Mouse (Mus musculus): ENCODE measurements around the gene Rap2b. TPM values are rescaled to one million over a fixed set of nuclear protein-coding genes. Genes with fewer than 3 reads are reported as not detected.

Rap2b gene
- polyA plus RNA-seq, 1 experiment: 5.0 TPM

DNA sequence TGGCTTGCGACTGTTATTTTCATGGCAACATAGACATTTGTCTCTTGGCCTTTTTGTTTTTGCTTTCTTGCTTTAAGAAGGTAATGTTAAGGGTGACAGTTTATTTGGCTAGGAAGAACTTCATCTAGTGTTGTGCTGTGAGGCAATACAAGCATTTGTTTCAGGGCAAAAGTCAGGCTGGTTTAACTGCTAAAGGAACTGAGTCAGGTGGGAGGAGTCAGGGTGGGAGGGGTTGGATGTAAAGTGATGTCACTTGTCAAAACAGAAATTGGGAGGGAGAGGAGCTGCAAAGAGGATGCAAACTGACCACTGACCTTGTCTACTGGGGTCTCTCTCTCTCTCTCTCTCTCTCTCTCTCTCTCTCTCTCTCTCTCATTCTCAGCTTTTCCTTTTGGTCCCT is 7.0 kb downstream of the Rap2b start:
- no peak overlapping the region for H3K4me3 ChIP-seq (ENCODE audit: low read depth, low read length)
- H3K27ac ChIP-seq (ENCODE audit: insufficient read depth, low read depth, low read length): no peak overlapping the region
- 98% methylated on average over 1 of the region's 1 CpGs for WGBS
- H3K36me3 ChIP-seq (ENCODE audit: control insufficient read depth, insufficient read depth, low read length): no peaks in the 10 kb centered on the region
- H3K4me1 ChIP-seq (ENCODE audit: control insufficient read depth, insufficient read depth, insufficient read length, low read length): no peaks in the 10 kb centered on the region
- TF ChIP-seq CTCF (IDR thresholded peaks at IDR 0.05; ENCODE audit: extremely low read depth, insufficient read length, insufficient replicate concordance, low read depth, low read length) (no peak), POLR2A (IDR thresholded peaks at IDR 0.05; ENCODE audit: low read depth, low read length) (no peak)
- H3K27me3 ChIP-seq (ENCODE audit: control insufficient read depth, insufficient read depth, low read length): no peaks in the 10 kb centered on the region

DNA sequence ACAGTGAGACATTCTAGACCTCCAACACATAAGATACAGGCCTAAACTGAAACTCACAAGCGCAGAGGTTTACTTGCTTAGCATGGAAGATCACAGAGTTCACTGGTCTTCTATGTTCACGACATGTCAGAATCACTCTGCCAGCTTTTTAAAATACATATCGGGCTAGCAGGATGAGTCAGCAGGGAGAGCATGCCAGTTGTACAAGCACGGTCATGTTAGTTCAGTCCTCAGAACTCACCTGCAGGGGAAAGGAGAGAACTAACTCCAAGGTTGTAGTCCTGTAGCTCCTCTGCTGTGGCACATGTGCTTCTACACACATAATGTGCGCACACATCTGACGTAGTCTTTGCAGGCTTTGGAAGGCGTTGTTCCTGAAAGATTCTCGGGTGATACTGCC is 14.6 kb downstream of the Rap2b start:
- no peak overlapping the region for H3K4me3 ChIP-seq (ENCODE audit: low read depth, low read length)
- TF ChIP-seq CTCF (IDR thresholded peaks at IDR 0.05; ENCODE audit: extremely low read depth, insufficient read length, insufficient replicate concordance, low read depth, low read length) (no peak), POLR2A (IDR thresholded peaks at IDR 0.05; ENCODE audit: low read depth, low read length) (no peak)
- WGBS: 90% methylated on average over 8 of the region's 8 CpGs
- no peaks in the 10 kb centered on the region for H3K36me3 ChIP-seq (ENCODE audit: control insufficient read depth, insufficient read depth, low read length)
- no peaks in the 10 kb centered on the region for H3K27me3 ChIP-seq (ENCODE audit: control insufficient read depth, insufficient read depth, low read length)
- no peak overlapping the region for H3K27ac ChIP-seq (ENCODE audit: insufficient read depth, low read depth, low read length)
- H3K4me1 ChIP-seq (ENCODE audit: control insufficient read depth, insufficient read depth, insufficient read length, low read length): no peaks in the 10 kb centered on the region

GRCm38 (mm10) chr3:61386368-61386767 is 24.9 kb downstream of the Rap2b start:
- no peak for TF ChIP-seq POLR2A (IDR thresholded peaks at IDR 0.05; ENCODE audit: low read depth, low read length)
- Histone ChIP-seq H3K36me3 (ENCODE audit: control insufficient read depth, insufficient read depth, low read length) (no peaks in the 10 kb centered on the region), H3K4me3 (ENCODE audit: low read depth, low read length) (no peak overlapping the region), H3K27me3 (ENCODE audit: control insufficient read depth, insufficient read depth, low read length) (no peaks in the 10 kb centered on the region), H3K27ac (ENCODE audit: insufficient read depth, low read depth, low read length) (no peak overlapping the region), H3K4me1 (ENCODE audit: control insufficient read depth, insufficient read depth, insufficient read length, low read length) (no peaks in the 10 kb centered on the region)
- WGBS: 72% methylated on average over 4 of the region's 4 CpGs

GRCm38 (mm10) chr3:61391564-61391963 is 30.1 kb downstream of the Rap2b start:
- WGBS: 53% methylated on average over 4 of the region's 4 CpGs
- no peak overlapping the region for H3K4me3 ChIP-seq (ENCODE audit: low read depth, low read length)
- no peak overlapping the region for H3K27ac ChIP-seq (ENCODE audit: insufficient read depth, low read depth, low read length)
- no peaks in the 10 kb centered on the region for H3K27me3 ChIP-seq (ENCODE audit: control insufficient read depth, insufficient read depth, low read length)
- H3K36me3 ChIP-seq (ENCODE audit: control insufficient read depth, insufficient read depth, low read length): no peaks in the 10 kb centered on the region
- H3K4me1 ChIP-seq (ENCODE audit: control insufficient read depth, insufficient read depth, insufficient read length, low read length): no peaks in the 10 kb centered on the region
- TF ChIP-seq POLR2A (IDR thresholded peaks at IDR 0.05; ENCODE audit: low read depth, low read length) (no peak), CTCF (IDR thresholded peaks at IDR 0.05; ENCODE audit: extremely low read depth, insufficient read length, insufficient replicate concordance, low read depth, low read length) (no peak)

DNA sequence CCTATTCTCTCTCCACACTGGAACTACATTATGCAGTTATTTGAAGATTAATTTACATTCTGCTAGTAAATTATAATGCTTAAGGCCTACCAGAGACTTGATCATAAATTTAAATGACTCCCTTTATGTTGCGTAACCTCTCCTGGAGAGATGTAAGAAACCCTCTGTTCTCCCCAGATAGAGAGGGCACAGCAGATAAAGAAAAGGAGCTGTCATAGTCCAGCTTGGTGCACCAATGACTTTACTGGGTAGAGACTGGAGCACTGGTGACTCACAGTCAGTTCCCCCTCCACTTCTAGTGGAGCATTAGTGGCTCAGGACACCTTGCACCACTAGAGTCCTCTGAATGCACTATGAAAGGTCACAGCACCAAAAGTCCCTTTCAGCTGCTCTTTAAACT is 31.4 kb downstream of the Rap2b start:
- Histone ChIP-seq H3K4me3 (ENCODE audit: low read depth, low read length) (no peak overlapping the region), H3K36me3 (ENCODE audit: control insufficient read depth, insufficient read depth, low read length) (no peaks in the 10 kb centered on the region), H3K4me1 (ENCODE audit: control insufficient read depth, insufficient read depth, insufficient read length, low read length) (no peaks in the 10 kb centered on the region), H3K27ac (ENCODE audit: insufficient read depth, low read depth, low read length) (no peak overlapping the region), H3K27me3 (ENCODE audit: control insufficient read depth, insufficient read depth, low read length) (no peaks in the 10 kb centered on the region)
- 88% methylated on average over 1 of the region's 1 CpGs for WGBS
- TF ChIP-seq POLR2A (IDR thresholded peaks at IDR 0.05; ENCODE audit: low read depth, low read length): no peak
- no peak for TF ChIP-seq CTCF (IDR thresholded peaks at IDR 0.05; ENCODE audit: extremely low read depth, insufficient read length, insufficient replicate concordance, low read depth, low read length)

DNA sequence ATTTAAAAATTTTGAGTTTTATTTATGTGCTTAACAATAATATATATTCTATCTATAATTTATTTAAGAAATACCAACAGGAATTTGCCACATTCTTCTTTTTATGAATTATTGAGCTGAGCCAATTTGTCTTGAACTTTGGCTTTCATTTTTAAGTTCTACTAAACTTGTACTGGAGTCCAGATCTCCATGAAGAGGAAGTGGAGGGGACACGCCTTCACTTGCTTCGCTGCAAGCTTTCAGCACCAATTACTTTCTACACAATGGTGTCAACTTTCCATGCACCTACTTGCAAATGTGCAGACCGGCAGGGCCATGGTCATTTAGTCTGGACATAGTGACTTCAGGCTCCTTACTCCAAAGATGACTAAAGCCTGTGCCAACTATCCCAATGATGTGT is 32.1 kb downstream of the Rap2b start:
- Histone ChIP-seq H3K27ac (ENCODE audit: insufficient read depth, low read depth, low read length) (no peak overlapping the region), H3K4me3 (ENCODE audit: low read depth, low read length) (no peak overlapping the region), H3K4me1 (ENCODE audit: control insufficient read depth, insufficient read depth, insufficient read length, low read length) (no peaks in the 10 kb centered on the region), H3K27me3 (ENCODE audit: control insufficient read depth, insufficient read depth, low read length) (no peaks in the 10 kb centered on the region), H3K36me3 (ENCODE audit: control insufficient read depth, insufficient read depth, low read length) (no peaks in the 10 kb centered on the region)
- WGBS: 57% methylated on average over 3 of the region's 3 CpGs
- TF ChIP-seq POLR2A (IDR thresholded peaks at IDR 0.05; ENCODE audit: low read depth, low read length): no peak
- no peak for TF ChIP-seq CTCF (IDR thresholded peaks at IDR 0.05; ENCODE audit: extremely low read depth, insufficient read length, insufficient replicate concordance, low read depth, low read length)

DNA sequence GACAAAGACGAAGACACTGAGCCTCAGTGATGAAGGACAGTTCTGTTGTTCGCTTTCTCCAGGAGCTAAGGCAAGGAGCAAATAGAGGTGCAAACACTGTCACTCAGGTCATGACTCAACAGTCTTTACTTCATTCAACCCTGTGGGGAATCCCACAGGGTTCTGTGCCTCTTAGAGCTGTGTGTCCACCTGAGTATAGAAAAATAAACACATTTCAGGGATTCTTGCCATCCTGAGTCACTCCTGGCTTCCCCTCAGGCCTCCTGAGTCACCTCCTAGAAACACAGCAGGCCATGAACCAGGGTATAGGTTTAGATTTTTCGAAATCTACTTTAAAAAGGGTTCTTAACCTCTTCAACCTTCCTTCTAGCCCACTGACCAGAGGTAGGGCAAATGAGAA is 33.9 kb downstream of the Rap2b start:
- 77% methylated on average over 3 of the region's 3 CpGs for WGBS
- TF ChIP-seq CTCF (IDR thresholded peaks at IDR 0.05; ENCODE audit: extremely low read depth, insufficient read length, insufficient replicate concordance, low read depth, low read length): no peak
- no peak for TF ChIP-seq POLR2A (IDR thresholded peaks at IDR 0.05; ENCODE audit: low read depth, low read length)
- Histone ChIP-seq H3K27ac (ENCODE audit: insufficient read depth, low read depth, low read length) (no peak overlapping the region), H3K27me3 (ENCODE audit: control insufficient read depth, insufficient read depth, low read length) (no peaks in the 10 kb centered on the region), H3K4me3 (ENCODE audit: low read depth, low read length) (no peak overlapping the region), H3K36me3 (ENCODE audit: control insufficient read depth, insufficient read depth, low read length) (no peaks in the 10 kb centered on the region), H3K4me1 (ENCODE audit: control insufficient read depth, insufficient read depth, insufficient read length, low read length) (no peaks in the 10 kb centered on the region)

- TF ChIP-seq CTCF (IDR thresholded peaks at IDR 0.05; ENCODE audit: extremely low read depth, insufficient read length, insufficient replicate concordance, low read depth, low read length): no peak
- no peak for TF ChIP-seq POLR2A (IDR thresholded peaks at IDR 0.05; ENCODE audit: low read depth, low read length)
- Histone ChIP-seq H3K27me3 (ENCODE audit: control insufficient read depth, insufficient read depth, low read length) (no peaks in the 10 kb centered on the region), H3K4me1 (ENCODE audit: control insufficient read depth, insufficient read depth, insufficient read length, low read length) (no peaks in the 10 kb centered on the region), H3K36me3 (ENCODE audit: control insufficient read depth, insufficient read depth, low read length) (no peaks in the 10 kb centered on the region), H3K4me3 (ENCODE audit: low read depth, low read length) (no peak overlapping the region), H3K27ac (ENCODE audit: insufficient read depth, low read depth, low read length) (no peak overlapping the region)
- WGBS: 82% methylated on average over 2 of the region's 2 CpGs
Measured at GRCm38 (mm10) chr3:61396728-61397127, 35.3 kb downstream of the Rap2b start.
